Mouse (Mus musculus) A20 (cell line): ENCODE data around the gene Trio.

Experiments used
- DNase-seq: peaks from one replicate; pipeline ENCODE4 v3.0.0-alpha.2; 2011; ENCODE audit warnings: low read depth, low spot score

Trio gene

GRCm38 (mm10) chr15:28037651-28038050, 12.0 kb upstream of the Trio start:
- DNase-seq: no peak

- DNase-seq: no peak
These were observed 10.0 kb upstream of the Trio start for GRCm38 (mm10) chr15:28035601-28036000.

GRCm38 (mm10) chr15:28034636-28035035, 9.0 kb upstream of the Trio start:
- DNase-seq: no peak

DNA sequence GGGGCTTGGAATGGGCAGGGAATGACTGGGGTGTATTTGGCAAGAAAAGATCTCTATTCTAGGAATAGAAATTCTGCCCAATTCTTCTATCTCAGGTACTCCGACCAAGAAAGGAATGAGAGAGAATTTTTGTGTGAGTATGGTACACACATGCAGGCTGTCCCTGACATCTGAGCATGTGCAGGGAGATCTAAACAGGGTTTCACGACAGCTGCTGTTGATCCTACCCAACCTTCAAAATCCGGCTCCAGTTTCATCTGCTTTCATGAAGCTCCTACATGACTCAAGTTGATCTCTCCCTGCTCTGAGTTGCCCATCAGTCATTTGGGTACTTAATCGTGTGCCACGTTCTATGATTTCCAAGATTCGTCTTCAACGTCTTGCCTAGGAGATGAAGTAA, 3.7 kb upstream of the Trio start:
- DNase-seq: no peak

- DNase-seq: no peak
These were observed 2.9 kb upstream of the Trio start for GRCm38 (mm10) chr15:28028542-28028941.

DNA sequence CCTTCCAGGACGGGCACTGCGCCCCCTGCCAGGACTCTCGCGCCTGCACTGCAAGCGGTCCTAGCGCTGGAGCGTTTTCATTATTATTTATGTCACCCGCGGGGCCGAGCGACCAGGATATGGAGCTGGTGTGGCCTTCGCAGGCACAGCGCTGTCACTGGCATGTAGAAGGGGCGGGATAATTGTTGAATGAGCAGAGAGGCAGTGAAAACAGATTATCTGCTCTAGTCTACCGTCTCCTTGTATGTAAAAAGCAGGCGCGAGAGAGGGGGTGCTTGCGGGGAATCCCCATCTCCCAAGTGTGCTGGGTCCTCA, 476 bp upstream of the Trio start:
- no peak for DNase-seq

- DNase-seq: no peak
These were observed 696 bp downstream of the Trio start for GRCm38 (mm10) chr15:28024965-28025338.

GRCm38 (mm10) chr15:28024031-28024964, 1.4 kb downstream of the Trio start:
- DNase-seq: no peak

- no peak for DNase-seq
These were observed 3.9 kb downstream of the Trio start for GRCm38 (mm10) chr15:28021591-28022209.

DNA sequence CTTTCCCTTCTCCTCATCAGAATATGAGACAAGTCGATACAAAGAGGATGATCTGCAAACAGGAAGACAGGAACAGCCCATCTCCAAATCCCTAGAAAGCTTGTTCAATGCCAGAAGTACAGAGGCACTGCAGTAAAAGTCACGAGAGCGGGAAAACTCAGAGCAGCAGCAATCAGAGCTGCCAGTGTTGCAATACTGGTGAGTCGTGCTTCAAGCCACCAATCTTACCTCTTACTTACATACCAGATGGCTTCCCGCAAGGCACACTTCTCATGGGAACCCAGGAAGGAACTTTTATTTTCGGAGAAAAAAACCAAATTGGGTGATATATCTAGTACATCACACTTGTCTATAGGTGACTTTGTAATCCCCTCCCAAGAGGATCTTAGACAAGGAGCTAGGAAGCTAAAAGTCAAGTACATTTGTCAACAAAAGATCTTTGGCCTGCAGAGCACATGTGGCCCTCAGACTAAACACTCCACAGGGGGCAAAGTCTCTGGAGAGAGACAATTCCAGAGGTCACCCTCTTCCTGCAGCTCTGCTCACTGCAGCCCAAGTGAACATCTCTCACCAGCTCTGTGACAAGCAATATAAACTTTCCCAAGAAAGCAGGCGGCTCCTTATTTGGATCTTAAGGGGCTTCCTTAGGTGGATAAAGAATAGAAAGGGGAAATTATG, 6.1 kb downstream of the Trio start:
- no peak for DNase-seq

DNA sequence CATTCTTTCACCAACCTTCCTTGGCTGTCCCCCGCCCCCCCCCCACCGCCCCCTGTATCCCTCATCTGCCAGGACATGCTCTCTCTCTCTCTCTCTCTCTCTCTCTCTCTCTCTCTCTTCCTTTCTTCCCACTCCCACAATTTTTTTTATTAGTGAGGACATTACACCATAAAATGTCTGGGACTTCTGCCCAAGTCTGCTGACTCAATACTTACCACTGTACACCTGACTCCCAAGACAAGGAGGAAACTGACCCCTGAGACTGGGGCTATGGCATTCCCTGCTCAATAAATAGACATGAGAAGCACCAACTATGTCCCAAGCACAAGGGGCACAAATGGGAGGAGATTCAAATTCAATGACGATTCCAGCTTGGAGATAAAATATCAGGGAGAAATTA, 18.1 kb downstream of the Trio start:
- DNase-seq: no peak

GRCm38 (mm10) chr15:28004192-28004767, 21.4 kb downstream of the Trio start:
- no peak for DNase-seq

DNA sequence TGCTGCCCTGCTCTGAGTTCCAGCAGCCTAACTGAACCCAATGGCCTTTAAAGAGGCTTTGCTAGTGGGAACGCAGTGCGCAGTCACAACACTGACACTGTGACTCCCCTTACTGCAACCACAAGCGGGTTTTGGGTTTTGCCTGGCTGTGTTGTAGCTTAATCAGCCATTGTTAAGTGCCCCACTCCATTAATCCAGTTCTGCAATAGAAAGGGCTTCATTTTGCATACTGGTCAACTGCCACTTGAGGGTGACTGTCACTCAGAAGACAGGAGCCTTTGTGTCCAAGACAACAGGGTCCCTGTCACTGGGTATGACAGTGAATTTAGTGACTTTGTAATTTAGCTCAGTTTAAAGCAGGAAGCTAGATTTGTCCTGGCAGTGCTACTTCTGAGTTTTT, 23.1 kb downstream of the Trio start:
- no peak for DNase-seq

DNA sequence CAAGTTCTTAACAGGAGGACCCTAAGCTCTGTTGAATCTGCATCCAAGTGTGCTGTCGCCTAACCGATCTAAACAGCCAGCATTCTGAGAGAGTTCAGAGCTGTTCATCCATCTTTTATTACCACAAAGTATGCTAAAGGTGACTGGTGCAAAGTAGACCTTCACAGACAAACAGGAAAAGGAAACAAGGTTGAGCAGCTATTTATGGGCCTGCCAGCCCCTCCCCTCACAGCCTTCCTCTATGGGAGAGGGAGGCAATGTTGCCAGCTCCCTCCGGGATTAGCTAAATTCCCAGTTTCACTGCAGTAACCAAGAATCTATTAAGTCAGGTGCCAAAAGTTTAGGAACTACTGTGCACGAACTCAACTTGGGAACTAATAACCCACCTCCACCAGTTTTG, 24.3 kb downstream of the Trio start:
- DNase-seq: no peak

GRCm38 (mm10) chr15:27998621-27999359, 26.9 kb downstream of the Trio start:
- DNase-seq: no peak

- DNase-seq: no peak
These were observed 27.7 kb downstream of the Trio start for GRCm38 (mm10) chr15:27997917-27998316.

DNA sequence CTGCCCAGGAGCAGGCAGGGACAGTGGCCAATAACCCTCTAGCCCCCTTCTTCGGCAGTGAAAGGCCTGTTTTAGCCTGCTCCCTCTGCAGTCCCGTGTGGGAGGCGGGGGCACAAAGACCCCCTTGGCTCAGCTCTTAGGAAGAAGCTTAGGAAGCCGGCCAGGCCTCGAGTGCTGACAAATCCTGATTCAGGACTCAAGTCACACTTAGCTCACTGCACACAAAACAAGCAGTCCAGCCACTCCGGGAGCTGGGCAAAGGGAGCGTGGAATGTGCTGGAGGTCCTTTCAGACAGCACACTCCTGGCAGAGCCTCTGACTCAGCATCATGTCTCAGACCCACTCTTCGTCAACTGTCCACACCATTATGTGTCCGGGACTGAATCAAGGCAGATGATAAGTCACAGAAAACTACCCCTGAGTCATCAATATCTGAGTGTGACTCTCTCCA, 28.2 kb downstream of the Trio start:
- DNase-seq: no peak

DNA sequence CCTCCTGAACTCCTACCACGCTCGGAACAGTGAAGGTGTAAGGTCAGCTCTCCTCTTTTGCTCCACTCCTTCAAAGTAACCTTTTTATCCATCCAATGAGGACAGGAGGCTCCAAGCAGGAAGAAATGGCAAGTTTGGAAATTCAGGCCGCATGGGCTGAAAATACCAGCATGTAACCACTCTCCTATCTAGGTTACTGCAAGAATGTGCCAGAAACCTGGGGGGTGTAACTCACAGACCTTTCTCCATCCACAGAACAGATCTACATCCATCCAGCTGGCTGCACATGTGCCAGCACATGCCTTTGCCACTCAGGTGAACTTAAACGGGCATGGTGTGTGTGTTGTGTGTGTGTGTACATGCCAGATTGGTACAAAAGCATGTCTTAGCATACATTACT, 28.9 kb downstream of the Trio start:
- no peak for DNase-seq

DNA sequence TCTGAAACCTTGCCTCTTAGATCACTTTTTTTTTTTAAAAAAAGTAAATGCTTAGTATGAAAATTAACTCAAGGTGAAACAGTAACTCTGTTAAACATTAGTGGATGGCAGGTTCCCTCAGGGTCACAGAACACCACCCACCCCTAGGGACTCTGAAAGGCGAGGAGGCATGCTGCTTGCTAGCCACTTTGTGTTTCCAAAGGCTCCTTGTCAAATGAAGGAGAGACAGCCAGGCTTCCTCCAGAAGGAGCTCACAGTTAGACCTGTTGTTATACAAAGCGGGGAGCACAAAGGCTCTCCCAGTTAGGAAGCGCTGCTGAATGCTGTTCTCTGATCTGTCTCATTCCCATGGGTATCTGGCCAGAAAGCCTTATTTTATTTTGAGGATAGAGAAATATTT, 30.2 kb downstream of the Trio start:
- no peak for DNase-seq

GRCm38 (mm10) chr15:27994870-27995269, 30.8 kb downstream of the Trio start:
- DNase-seq: no peak

DNA sequence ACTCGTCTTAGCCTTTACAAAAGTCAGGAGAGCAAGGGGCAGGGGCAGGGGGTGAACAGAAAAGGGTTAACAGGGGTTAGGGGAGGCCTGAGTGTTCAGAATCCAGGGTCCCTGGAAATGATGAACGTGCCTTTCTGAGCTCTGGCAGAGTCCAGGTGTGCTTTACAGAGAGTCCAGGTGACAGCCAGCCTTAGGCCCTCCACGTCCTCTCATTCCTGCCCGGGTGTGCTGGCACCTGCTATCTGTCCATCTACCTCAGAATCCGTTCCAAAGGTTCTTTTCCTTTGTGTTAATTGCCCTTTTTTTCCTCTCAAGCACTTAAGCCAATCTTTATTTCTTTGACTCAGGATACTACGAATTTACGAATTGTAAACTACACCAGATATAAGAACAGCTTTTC, 32.1 kb downstream of the Trio start:
- DNase-seq: no peak

DNA sequence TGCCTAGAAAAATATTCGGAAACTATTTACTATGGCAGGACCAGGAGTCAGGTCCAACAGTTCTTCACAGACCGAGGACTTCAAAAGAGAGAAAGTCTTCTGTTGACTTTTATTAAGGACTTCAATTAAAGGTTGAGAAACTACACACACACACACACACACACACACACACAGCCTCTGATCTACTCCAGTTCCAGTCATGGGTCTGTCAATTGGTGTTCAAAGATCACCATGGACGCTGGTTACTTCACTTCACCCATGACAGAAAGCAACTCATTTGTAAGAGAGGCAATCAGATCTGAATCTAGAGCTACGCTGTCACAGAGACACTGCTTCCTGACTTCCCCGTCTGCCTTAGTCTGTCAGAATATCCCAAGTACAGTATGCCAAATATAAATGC, 33.1 kb downstream of the Trio start:
- DNase-seq: no peak
